Mouse (Mus musculus) erythroblast, embryonic 14.5 days (primary cell): Measurements from ENCODE around the gene Pik3cb.

Experiments
- GATA1 ChIP-seq: IDR thresholded peaks from 2 replicates; pipeline ENCODE4 v1.6.1; 2012; ENCODE audit warnings: low read length, inconsistent platforms, mixed read lengths
- TAL1 ChIP-seq: IDR thresholded peaks from 3 replicates; pipeline ENCODE4 v1.6.1; 2012; ENCODE audit warnings: low read length, inconsistent platforms, mixed read lengths

DNA sequence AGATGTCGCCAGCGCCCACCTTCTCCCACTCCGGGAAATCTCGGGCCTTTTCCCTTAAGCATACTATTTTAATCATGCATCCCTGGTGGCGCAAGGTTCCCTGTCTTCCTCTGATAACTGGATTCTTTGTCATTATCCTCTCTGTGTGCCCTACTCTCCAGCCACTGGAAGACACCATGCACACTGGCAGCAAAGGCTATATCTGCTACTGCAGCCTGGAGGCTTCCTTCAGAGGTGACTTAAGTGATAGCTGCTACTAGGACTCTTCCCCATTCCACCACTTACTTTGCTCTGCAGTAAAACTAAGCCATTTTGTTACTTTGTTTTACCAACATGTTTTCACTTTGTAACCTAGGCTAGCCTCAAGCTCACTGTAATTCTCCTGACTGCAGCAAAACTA is 30.2 kb downstream of the Pik3cb start:
- TF ChIP-seq TAL1 = no peak
- no peak for TF ChIP-seq GATA1
